Mouse (Mus musculus) CH12.LX (cell line): ENCODE measurements at regions not wholly inside any gene's neighbourhood (a gene's known extent, or its start where the extent isn't known, plus 50 kb on each side); places are given as distances from the start of the nearest gene placed in this dataset.

ENCODE experiments used
- DNase-seq: peaks from one replicate; pipeline ENCODE4 v3.0.0-alpha.2; 2013; ENCODE audit errors: extremely low read depth
- H3K27ac ChIP-seq: 2 replicates; pipeline ENCODE4 v1.5.1; 2012; ENCODE audit warnings: low read depth, mild to moderate bottlenecking, control low read depth, moderate library complexity; ENCODE audit not compliant: insufficient read depth
- H3K27me3 ChIP-seq: replicated peaks from 2 replicates; pipeline ENCODE3; 2012; ENCODE audit warnings: inconsistent platforms
- H3K36me3 ChIP-seq, 2 experiments: replicated peaks in 1 of 2; 2 replicates each; pipeline versions ENCODE3 to v1.6.1; 2012; ENCODE audit warnings: inconsistent platforms in 1 of 2, low read length in 1 of 2, mild to moderate bottlenecking in 1 of 2, mixed read lengths in 1 of 2, moderate library complexity in 1 of 2; ENCODE audit not compliant: control insufficient read depth in 1 of 2, insufficient read depth in 1 of 2
- H3K4me1 ChIP-seq, 2 experiments: 2 replicates each; pipeline ENCODE4 v1.6.1; 2012; ENCODE audit warnings: inconsistent platforms in 1 of 2, moderate library complexity in 1 of 2; ENCODE audit not compliant: insufficient read depth in 2 of 2, control insufficient read depth in 1 of 2
- H3K4me2 ChIP-seq: 2 replicates; pipeline ENCODE4 v1.6.1; 2012; ENCODE audit warnings: low read depth, mild to moderate bottlenecking, control low read depth; ENCODE audit not compliant: poor library complexity, insufficient read depth, severe bottlenecking
- H3K4me3 ChIP-seq, 3 experiments: fragments of 150-350 bp in 1 of 3; sonication (generic) in 1 of 3; replicated peaks in 1 of 3; 2 replicates each; pipeline versions ENCODE3 to v1.5.1; 2011 to 2012; ENCODE audit warnings: low read depth in 2 of 3, low read length in 2 of 3, mild to moderate bottlenecking in 2 of 3, moderate library complexity in 2 of 3, control low read depth in 1 of 3, improper control_type of control experiment in 1 of 3, inconsistent platforms in 1 of 3, mixed read lengths in 1 of 3; ENCODE audit not compliant: poor library complexity in 1 of 3
- H3K79me2 ChIP-seq: replicated peaks from 2 replicates; pipeline ENCODE4 v1.6.1; 2012; ENCODE audit warnings: mild to moderate bottlenecking, moderate library complexity; ENCODE audit not compliant: control insufficient read depth, poor library complexity, insufficient read depth, severe bottlenecking; ENCODE audit errors: extremely low read depth
- H3K9ac ChIP-seq: 2 replicates; pipeline ENCODE4 v1.6.1; 2012; ENCODE audit warnings: low read depth, mild to moderate bottlenecking, control low read depth, moderate library complexity; ENCODE audit not compliant: insufficient read depth
- H3K9me3 ChIP-seq: replicated peaks from 2 replicates; pipeline ENCODE3; 2012; ENCODE audit warnings: low read length, inconsistent platforms, mixed read lengths
- BHLHE40 ChIP-seq: IDR thresholded peaks from 2 replicates; pipeline ENCODE4 v1.6.1; 2011; ENCODE audit warnings: mild to moderate bottlenecking, low read depth, low read length, improper control_type of control experiment
- CHD2 ChIP-seq: IDR thresholded peaks from 2 replicates; pipeline ENCODE4 v1.6.1; 2011; ENCODE audit warnings: low read length, improper control_type of control experiment
- E2F4 ChIP-seq: IDR thresholded peaks from 2 replicates; pipeline ENCODE4 v1.6.1; 2011; ENCODE audit warnings: low read depth, low read length, improper control_type of control experiment; ENCODE audit not compliant: insufficient replicate concordance
- IRF4 ChIP-seq: IDR thresholded peaks from 2 replicates; pipeline ENCODE4 v1.6.1; 2014; ENCODE audit warnings: low read depth, mild to moderate bottlenecking, inconsistent platforms, low read length, improper control_type of control experiment
- JUN ChIP-seq: IDR thresholded peaks from 2 replicates; pipeline ENCODE4 v1.6.1; 2011; ENCODE audit warnings: low read depth, mild to moderate bottlenecking, low read length, improper control_type of control experiment, moderate library complexity; ENCODE audit not compliant: insufficient read depth
- KAT2A ChIP-seq: IDR thresholded peaks from 2 replicates; pipeline ENCODE4 v1.6.1; 2012; ENCODE audit warnings: low read length, improper control_type of control experiment, inconsistent platforms; ENCODE audit not compliant: insufficient replicate concordance
- MAFK ChIP-seq: IDR thresholded peaks from 2 replicates; pipeline ENCODE4 v1.6.1; 2011; ENCODE audit warnings: low read length, improper control_type of control experiment; ENCODE audit not compliant: insufficient replicate concordance
- MAX ChIP-seq: IDR thresholded peaks from 2 replicates; pipeline ENCODE4 v1.6.1; 2011; ENCODE audit warnings: low read length, improper control_type of control experiment
- MEF2A ChIP-seq: IDR thresholded peaks from 2 replicates; pipeline ENCODE4 v1.6.1; 2014; ENCODE audit warnings: low read depth, mild to moderate bottlenecking, inconsistent platforms, low read length, improper control_type of control experiment, borderline replicate concordance
- PAX5 ChIP-seq: IDR thresholded peaks from 2 replicates; pipeline ENCODE4 v1.6.1; 2012; ENCODE audit warnings: low read length, inconsistent platforms, mixed read lengths
- POLR2A ChIP-seq: IDR thresholded peaks from 2 replicates; pipeline ENCODE4 v1.6.1; 2011; ENCODE audit warnings: low read depth, mild to moderate bottlenecking, improper control_type of control experiment, low read length
- POLR2AphosphoS2 ChIP-seq: IDR thresholded peaks from 2 replicates; pipeline ENCODE4 v1.6.1; 2011; ENCODE audit warnings: low read depth, low read length, improper control_type of control experiment
- RAD21 ChIP-seq: IDR thresholded peaks from 2 replicates; pipeline ENCODE4 v1.6.1; 2011; ENCODE audit warnings: low read depth, mild to moderate bottlenecking, low read length, improper control_type of control experiment, moderate library complexity
- SIN3A ChIP-seq: IDR thresholded peaks from 2 replicates; pipeline ENCODE4 v1.6.1; 2012; ENCODE audit warnings: low read length, improper control_type of control experiment, inconsistent platforms
- SMC3 ChIP-seq: IDR thresholded peaks from 2 replicates; pipeline ENCODE4 v1.6.1; 2011; ENCODE audit warnings: low read depth, low read length, improper control_type of control experiment
- TBP ChIP-seq: conservative IDR thresholded peaks from 2 replicates; pipeline ENCODE4 v1.6.1; 2011; ENCODE audit warnings: low read depth, low read length, improper control_type of control experiment
- TCF12 ChIP-seq: IDR thresholded peaks from 2 replicates; pipeline ENCODE4 v1.6.1; 2014; ENCODE audit warnings: low read depth, mild to moderate bottlenecking, inconsistent platforms, low read length, improper control_type of control experiment
- UBTF ChIP-seq: IDR thresholded peaks from 2 replicates; pipeline ENCODE4 v1.6.1; 2012; ENCODE audit warnings: low read depth, mild to moderate bottlenecking, inconsistent platforms, low read length, improper control_type of control experiment, moderate library complexity
- USF1 ChIP-seq: IDR thresholded peaks from 2 replicates; pipeline ENCODE4 v1.6.1; 2014; ENCODE audit warnings: low read depth, mild to moderate bottlenecking, inconsistent platforms, low read length, improper control_type of control experiment
- USF2 ChIP-seq: conservative IDR thresholded peaks from 2 replicates; pipeline ENCODE4 v1.6.1; 2011; ENCODE audit warnings: low read depth, low read length, improper control_type of control experiment
- dilution Hi-C: fragments of 300-500 bp; cut with MboI; formaldehyde crosslinking; loops from 2 replicates; pipeline ENCODE4 v1.14.3; 2020; ENCODE audit warnings: low sequenced_read_pairs; ENCODE audit not compliant: extremely low pct_unique_long_range_greater_than_20kb, extremely low pct_ligation_motif_present
- in situ Hi-C: fragments of 300-500 bp; cut with MboI; formaldehyde crosslinking; loops from 3 replicates; pipeline ENCODE4 v1.14.3; 2019; ENCODE audit warnings: low sequenced_read_pairs, low pct_ligation_motif_present, low pct_unique_long_range_greater_than_20kb, mixed read lengths

GRCm38 (mm10) chr13:25629466-25629865, 359.2 kb upstream of the Nrsn1 start:
- dilution Hi-C loops (no loop called here), in situ Hi-C loops (no loop called here)
- no peaks in the 10 kb centered on the region for H3K79me2 ChIP-seq
- H3K9ac ChIP-seq: no peak overlapping the region
- no peak overlapping the region for H3K4me2 ChIP-seq
- no peaks in the 10 kb centered on the region for H3K27me3 ChIP-seq
- H3K4me3 ChIP-seq: no peak overlapping the region
- no peaks in the 10 kb centered on the region for H3K36me3 ChIP-seq
- no peaks in the 10 kb centered on the region for H3K9me3 ChIP-seq
- TF ChIP-seq KAT2A (no peak), PAX5 (no peak), POLR2A (no peak), E2F4 (no peak), MAFK (no peak)
- DNase-seq: no peak
- H3K4me1 ChIP-seq: no peaks in the 10 kb centered on the region
- no peak overlapping the region for H3K27ac ChIP-seq

GRCm38 (mm10) chr13:25617578-25617977, 347.3 kb upstream of the Nrsn1 start:
- H3K27ac ChIP-seq: no peak overlapping the region
- no peaks in the 10 kb centered on the region for H3K79me2 ChIP-seq
- H3K4me3 ChIP-seq: no peak overlapping the region
- no peaks in the 10 kb centered on the region for H3K9me3 ChIP-seq
- no peak for TF ChIP-seq USF2
- no peak for TF ChIP-seq IRF4
- TF ChIP-seq PAX5: no peak
- no peak for TF ChIP-seq POLR2AphosphoS2
- no peak for TF ChIP-seq CHD2
- TF ChIP-seq UBTF: no peak
- TF ChIP-seq USF1: no peak
- no peak for TF ChIP-seq MEF2A
- TF ChIP-seq, all 38 proteins: peak for 0
- dilution Hi-C loops: no loop called here
- no peak for DNase-seq
- Histone ChIP-seq H3K4me1 (no peaks in the 10 kb centered on the region), H3K36me3 (no peaks in the 10 kb centered on the region), H3K9ac (no peak overlapping the region), H3K27me3 (no peaks in the 10 kb centered on the region), H3K4me2 (no peak overlapping the region)
- in situ Hi-C loops: no loop called here

DNA sequence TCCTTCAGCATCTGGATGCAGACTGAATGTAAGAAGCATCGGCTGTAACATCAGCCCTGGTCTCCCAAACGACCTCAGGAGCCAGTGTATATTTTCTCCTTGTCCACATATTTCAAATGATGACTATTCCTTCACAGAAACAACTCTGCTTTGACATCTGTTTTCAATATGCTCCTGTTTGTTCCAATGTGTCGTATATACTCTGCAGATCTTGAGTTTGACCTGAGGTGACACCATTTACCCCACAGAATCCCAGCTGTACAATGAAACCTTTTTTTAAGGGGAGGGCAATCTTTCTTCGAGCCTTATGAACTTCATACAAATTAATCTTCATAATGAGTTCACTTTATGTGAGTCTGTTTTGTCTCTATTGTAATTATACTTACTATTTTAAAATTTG, 341.7 kb upstream of the Nrsn1 start:
- Histone ChIP-seq H3K79me2 (no peaks in the 10 kb centered on the region), H3K9me3 (no peaks in the 10 kb centered on the region), H3K27ac (no peak overlapping the region), H3K36me3 (no peaks in the 10 kb centered on the region), H3K9ac (no peak overlapping the region), H3K4me3 (no peak overlapping the region), H3K27me3 (no peaks in the 10 kb centered on the region), H3K4me1 (no peaks in the 10 kb centered on the region), H3K4me2 (no peak overlapping the region)
- dilution Hi-C loops: no loop called here
- no peak for DNase-seq
- TF ChIP-seq SMC3 (no peak), USF1 (no peak), BHLHE40 (no peak), JUN (no peak), TBP (no peak), SIN3A (no peak), RAD21 (no peak), MAX (no peak), TCF12 (no peak)
- in situ Hi-C loops: no loop called here
